Mouse (Mus musculus) stomach, postnatal 0 days (tissue): Measurements from ENCODE around the gene Gm45623. TPM values are rescaled to one million over a fixed set of nuclear protein-coding genes. Genes with fewer than 3 reads are reported as not detected.

ENCODE experiments used
- ATAC-seq: fragments of 200-750 bp; cut with Nextera tagmentation; 2 replicates; pipeline ENCODE4 v1.8.0; 2017; ENCODE audit not compliant: low FRiP score, low TSS enrichment
- DNase-seq: peaks from one replicate; pipeline ENCODE4 v3.0.0-alpha.2; 2016; ENCODE audit warnings: low spot score
- H3K27ac ChIP-seq: fragments of 300-500 bp; sonication (generic); replicated peaks from 2 replicates; pipeline ENCODE4 v1.5.1; 2014; ENCODE audit warnings: mild to moderate bottlenecking, control low read depth
- H3K27me3 ChIP-seq: fragments of 300-500 bp; sonication (generic); 2 replicates; pipeline ENCODE4 v1.6.1; 2014; ENCODE audit warnings: low read length; ENCODE audit not compliant: control insufficient read depth, insufficient read depth
- H3K36me3 ChIP-seq: fragments of 300-500 bp; sonication (generic); 2 replicates; pipeline ENCODE4 v1.6.1; 2014; ENCODE audit warnings: low read length, mixed read lengths; ENCODE audit not compliant: control insufficient read depth, insufficient read depth
- H3K4me1 ChIP-seq: fragments of 300-500 bp; sonication (generic); replicated peaks from 2 replicates; pipeline ENCODE4 v1.6.1; 2014; ENCODE audit warnings: antibody characterized with exemption; ENCODE audit not compliant: control insufficient read depth, insufficient read depth
- H3K4me2 ChIP-seq: fragments of 300-500 bp; sonication (generic); replicated peaks from 2 replicates; pipeline ENCODE4 v1.6.1; 2014; ENCODE audit warnings: low read depth, mild to moderate bottlenecking, control low read depth, moderate library complexity
- H3K4me3 ChIP-seq: fragments of 300-500 bp; sonication (generic); 2 replicates; pipeline ENCODE4 v1.5.1; 2014; ENCODE audit warnings: low read depth, low read length, control low read depth
- H3K9ac ChIP-seq: fragments of 300-500 bp; sonication (generic); 2 replicates; pipeline ENCODE4 v1.6.1; 2014; ENCODE audit warnings: mild to moderate bottlenecking, low read length, control low read depth, mixed read lengths
- H3K9me3 ChIP-seq: fragments of 300-500 bp; sonication (generic); 2 replicates; pipeline ENCODE4 v1.6.1; 2016; ENCODE audit warnings: low read length; ENCODE audit not compliant: control insufficient read depth
- CTCF ChIP-seq: IDR thresholded peaks from 2 replicates; pipeline ENCODE4 v1.5.1; 2016; ENCODE audit warnings: antibody characterized with exemption, low read depth, mild to moderate bottlenecking, moderate library complexity
- EP300 ChIP-seq: optimal IDR thresholded peaks from 2 replicates; pipeline ENCODE3; 2016; ENCODE audit warnings: antibody characterized with exemption
- WGBS: fragments of 180-500 bp; shearing (Covaris S2); extraction: QIAGEN DNeasy Blood & Tissue Kit; methylation state at CpG from one replicate; pipeline ENCODE4 v1.1.7; 2014; 5-methylcytosine and 5-hydroxymethylcytosine counted together
- polyA plus RNA-seq: library from polyadenylated mRNA; unstranded; fragments of >200 nt; fragmentation: Nextera tagmentation; extraction: Ambion mirVana; gene quantifications from 2 replicates; pipeline ENCODE4 v1.2.1, GENCODE M21; 2015

The Gm45623 gene
- polyA plus RNA-seq, 1 experiment from 2014 or later = 0.97 TPM

DNA sequence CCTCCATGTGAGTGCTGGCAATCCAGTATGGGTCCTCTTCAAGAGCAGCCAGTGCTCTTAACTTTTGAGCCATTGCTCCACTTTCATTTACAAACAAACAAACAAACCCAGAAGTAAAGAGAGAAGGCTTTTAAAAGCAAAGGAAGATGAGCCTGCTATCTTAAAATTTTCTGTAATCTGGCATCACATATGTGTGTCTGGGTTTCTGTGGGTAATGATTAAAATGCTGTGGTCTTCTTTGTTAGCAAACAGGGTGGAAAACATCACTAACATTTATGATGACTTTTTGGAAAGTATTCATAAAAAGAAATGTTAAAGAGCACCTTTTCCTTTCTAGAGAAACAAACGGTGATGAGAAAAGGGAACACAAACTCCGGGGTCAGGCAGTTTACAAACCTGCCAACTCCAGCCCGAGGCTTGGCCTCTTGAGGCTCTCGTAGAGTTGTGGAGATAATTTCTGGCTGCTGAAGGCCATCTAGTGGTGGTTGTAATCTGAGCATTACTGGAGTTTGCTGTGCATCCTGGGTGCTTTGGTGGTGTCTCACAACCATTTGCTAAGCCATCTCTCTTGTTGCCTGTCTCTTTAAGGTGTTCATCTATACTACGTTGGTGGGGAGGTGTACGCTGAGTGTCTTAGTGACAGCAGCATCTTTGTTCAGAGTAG lies 18.3 kb downstream of the Gm45623 start:
- Histone ChIP-seq H3K4me1 (no peaks in the 10 kb centered on the region), H3K36me3 (peaks cover 11% of the 10 kb centered on the region; the same call in 1 of the 2 replicates), H3K9ac (no peak overlapping the region), H3K4me2 (no peak overlapping the region), H3K4me3 (no peak overlapping the region), H3K27ac (no peak overlapping the region), H3K27me3 (no peaks in the 10 kb centered on the region), H3K9me3 (no peaks in the 10 kb centered on the region)
- TF ChIP-seq EP300 = no peak
- peak; percentile 79 for TF ChIP-seq CTCF
- 34% methylated on average over 6 of the region's 6 CpGs for WGBS
- 0 out of 2 replicates have a peak, but pooled peaks have one; percentile 49 for ATAC-seq
- peak; percentile 18 for DNase-seq

- Histone ChIP-seq H3K27ac (no peak overlapping the region), H3K36me3 (peaks cover 11% of the 10 kb centered on the region; the same call in 1 of the 2 replicates), H3K4me3 (no peak overlapping the region), H3K4me2 (no peak overlapping the region), H3K9ac (no peak overlapping the region), H3K27me3 (no peaks in the 10 kb centered on the region), H3K4me1 (no peaks in the 10 kb centered on the region), H3K9me3 (no peaks in the 10 kb centered on the region)
- no peak for DNase-seq
- ATAC-seq = no peak
- no peak for TF ChIP-seq CTCF
- TF ChIP-seq EP300 = no peak
- 77% methylated on average over 4 of the region's 4 CpGs for WGBS
These were observed 19.0 kb downstream of the Gm45623 start for GRCm38 (mm10) chr13:56734617-56735016.

- Histone ChIP-seq H3K36me3 (peaks cover 7% of the 10 kb centered on the region; the same call in 1 of the 2 replicates), H3K4me1 (no peaks in the 10 kb centered on the region), H3K9ac (no peak overlapping the region), H3K4me2 (no peak overlapping the region), H3K27me3 (no peaks in the 10 kb centered on the region), H3K27ac (no peak overlapping the region), H3K4me3 (no peak overlapping the region), H3K9me3 (no peaks in the 10 kb centered on the region)
- TF ChIP-seq CTCF (no peak), EP300 (no peak)
- no peak for ATAC-seq
- no peak for DNase-seq
- WGBS = 91% methylated on average over 7 of the region's 7 CpGs
These were observed 24.6 kb downstream of the Gm45623 start for GRCm38 (mm10) chr13:56729046-56729445.

DNA sequence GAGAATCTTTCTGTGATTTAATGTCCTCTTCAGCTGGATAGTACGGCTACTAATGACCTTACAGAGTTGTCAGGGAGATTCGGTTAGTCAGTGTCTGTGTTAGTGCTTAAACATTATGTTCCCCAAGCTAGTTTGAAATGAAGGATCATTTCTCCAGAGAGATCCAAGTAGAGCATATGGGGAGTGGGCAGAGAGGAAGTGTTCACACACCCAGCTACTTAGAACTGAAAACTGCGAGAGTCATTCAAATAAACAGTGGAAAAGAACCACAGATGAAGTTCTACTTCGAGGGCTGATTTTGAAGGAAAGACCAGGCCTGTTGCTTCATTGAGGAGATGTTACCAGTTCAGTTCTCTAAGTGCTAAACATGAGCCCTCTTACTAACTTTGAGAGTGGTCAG lies 27.1 kb downstream of the Gm45623 start:
- Histone ChIP-seq H3K27me3 (no peaks in the 10 kb centered on the region), H3K4me2 (no peak overlapping the region), H3K27ac (no peak overlapping the region), H3K4me1 (no peaks in the 10 kb centered on the region), H3K36me3 (peaks cover 3% of the 10 kb centered on the region; the same call in 1 of the 2 replicates), H3K9ac (no peak overlapping the region), H3K4me3 (no peak overlapping the region), H3K9me3 (no peaks in the 10 kb centered on the region)
- no peak for DNase-seq
- TF ChIP-seq EP300 (no peak), CTCF (no peak)
- 73% methylated on average over 4 of the region's 4 CpGs for WGBS
- no peak for ATAC-seq

DNA sequence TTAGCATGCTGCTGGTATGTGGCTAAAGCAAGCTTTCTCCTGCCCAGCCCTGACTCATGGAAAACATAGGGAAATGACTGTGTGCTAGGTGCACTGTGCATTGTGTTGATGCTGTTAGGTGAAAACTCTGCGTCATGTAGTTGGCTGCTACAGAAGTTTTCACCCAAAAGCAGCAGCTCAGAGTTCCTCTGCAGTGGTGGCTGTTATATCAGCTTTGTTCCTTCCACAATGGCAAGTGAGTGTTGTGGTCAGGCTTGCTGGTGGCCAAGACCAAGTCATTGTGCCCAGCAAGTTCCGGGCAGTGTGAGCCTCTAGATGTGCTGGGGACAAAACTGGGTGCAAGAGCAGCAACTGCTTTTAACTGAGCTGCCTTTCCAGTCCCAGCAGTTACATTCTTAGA lies 41.4 kb downstream of the Gm45623 start:
- ATAC-seq = no peak
- Histone ChIP-seq H3K36me3 (0 out of 2 replicates have a peak, but pooled peaks cover 2% of the 10 kb centered on the region), H3K27ac (no peak overlapping the region), H3K9ac (no peak overlapping the region), H3K4me2 (no peak overlapping the region), H3K27me3 (no peaks in the 10 kb centered on the region), H3K4me1 (no peaks in the 10 kb centered on the region; the same call in 1 of the 2 replicates), H3K4me3 (no peak overlapping the region), H3K9me3 (no peaks in the 10 kb centered on the region)
- no peak for TF ChIP-seq EP300
- TF ChIP-seq CTCF = no peak
- DNase-seq = no peak
- 94% methylated on average over 2 of the region's 2 CpGs for WGBS

- no peaks in the 10 kb centered on the region for H3K27me3 ChIP-seq
- ATAC-seq (no peak), DNase-seq (no peak)
- no peak overlapping the region for H3K9ac ChIP-seq
- no peak overlapping the region for H3K4me3 ChIP-seq
- TF ChIP-seq EP300 = no peak
- TF ChIP-seq CTCF = no peak
- H3K4me2 ChIP-seq = no peak overlapping the region
- H3K36me3 ChIP-seq = 0 out of 2 replicates have a peak, but pooled peaks cover 2% of the 10 kb centered on the region
- no peak overlapping the region for H3K27ac ChIP-seq
- H3K9me3 ChIP-seq = no peaks in the 10 kb centered on the region
- WGBS = 46% methylated on average over 2 of the region's 2 CpGs
- no peaks in the 10 kb centered on the region; the same call in 1 of the 2 replicates for H3K4me1 ChIP-seq
These were observed 43.0 kb downstream of the Gm45623 start for GRCm38 (mm10) chr13:56710620-56711019.
